Mouse (Mus musculus): ENCODE measurements around the gene Rhbdl2.

GRCm38 (mm10) chr4:123812525-123812924, 24.9 kb downstream of the Rhbdl2 start:
- TF ChIP-seq CTCF (IDR thresholded peaks at IDR 0.05), result 0 out of 2 replicates have a peak, but pooled peaks have one; percentile 6
- TF ChIP-seq EP300 (IDR thresholded peaks at IDR 0.05), result no peak
